Mouse (Mus musculus) left cerebral cortex, adult 9 months (tissue): ENCODE measurements around the gene Agpat3.
A peak's percentile ranks its signal among the peaks of the same experiment; 100 is the strongest.

Source experiments
- DNase-seq, 2 experiments: peaks; one replicate each; pipeline ENCODE4 v3.0.0; 2022; ENCODE audit warnings: low spot score in 2 of 2

Agpat3 gene

GRCm38 (mm10) chr10:78351887-78352665 is at the start of gene Agpat3:
Gene Agpat3, minus strand, starts transcription at chr10:78352489.
- DNase-seq: peak in 1 of 2 experiments; percentile 53

GRCm38 (mm10) chr10:78401127-78401526 is 48.8 kb upstream of the Agpat3 start:
- no peak for DNase-seq

GRCm38 (mm10) chr10:78399090-78399657 is 46.9 kb upstream of the Agpat3 start:
- no peak for DNase-seq

GRCm38 (mm10) chr10:78396625-78396885 is 44.3 kb upstream of the Agpat3 start:
- no peak for DNase-seq

- DNase-seq: peak; percentile 89 to 98
Observed at GRCm38 (mm10) chr10:78395819-78396624, 43.7 kb upstream of the Agpat3 start.

- DNase-seq: no peak
Observed at GRCm38 (mm10) chr10:78395377-78395776, 43.1 kb upstream of the Agpat3 start.

GRCm38 (mm10) chr10:78392072-78392471 is 39.8 kb upstream of the Agpat3 start:
- peak in 1 of 2 experiments; percentile 88 for DNase-seq

GRCm38 (mm10) chr10:78390982-78391470 is 38.7 kb upstream of the Agpat3 start:
- DNase-seq: no peak

GRCm38 (mm10) chr10:78388216-78388980 is 36.1 kb upstream of the Agpat3 start:
- DNase-seq: peak; percentile 62 to 71

GRCm38 (mm10) chr10:78385520-78385919 is 33.2 kb upstream of the Agpat3 start:
- peak in 1 of 2 experiments; percentile 59 for DNase-seq

- DNase-seq: no peak
Observed at GRCm38 (mm10) chr10:78383567-78383966, 31.3 kb upstream of the Agpat3 start.

GRCm38 (mm10) chr10:78378516-78378915 is 26.2 kb upstream of the Agpat3 start:
- DNase-seq: no peak

GRCm38 (mm10) chr10:78372681-78373668 is 20.7 kb upstream of the Agpat3 start:
- peak in 1 of 2 experiments; percentile 52 for DNase-seq

- no peak for DNase-seq
Observed at GRCm38 (mm10) chr10:78371746-78372145, 19.5 kb upstream of the Agpat3 start.

- no peak for DNase-seq
Observed at GRCm38 (mm10) chr10:78367586-78367985, 15.3 kb upstream of the Agpat3 start.

GRCm38 (mm10) chr10:78366851-78367312 is 14.6 kb upstream of the Agpat3 start:
- DNase-seq: no peak

GRCm38 (mm10) chr10:78366195-78366834 is 14.0 kb upstream of the Agpat3 start:
- DNase-seq: no peak

- no peak for DNase-seq
Observed at GRCm38 (mm10) chr10:78365555-78365954, 13.3 kb upstream of the Agpat3 start.

GRCm38 (mm10) chr10:78364106-78364505 is 11.8 kb upstream of the Agpat3 start:
- no peak for DNase-seq

- DNase-seq: no peak
Observed at GRCm38 (mm10) chr10:78363366-78363765, 11.1 kb upstream of the Agpat3 start.
